Mouse (Mus musculus) embryonic facial prominence, embryonic 11.5 days (tissue): ENCODE data around the gene Crb1. TPM values are rescaled to one million over a fixed set of nuclear protein-coding genes. Genes with fewer than 3 reads are reported as not detected.
A peak's percentile ranks its signal among the peaks of the same experiment; 100 is the strongest.

Experiments
- ATAC-seq: fragments of 200-750 bp; cut with Nextera tagmentation; replicated peaks from 2 replicates; pipeline ENCODE4 v1.8.0; 2017; ENCODE audit warnings: low read depth; ENCODE audit not compliant: insufficient number of reproducible peaks, low FRiP score, low TSS enrichment
- DNase-seq: peaks from one replicate; pipeline ENCODE4 v3.0.0-alpha.2; 2015; ENCODE audit warnings: low spot score
- H3K27ac ChIP-seq: fragments of 300-500 bp; sonication (generic); replicated peaks from 2 replicates; pipeline ENCODE4 v1.5.1; 2014; ENCODE audit warnings: mild to moderate bottlenecking, low read depth, low read length, control low read depth
- H3K27me3 ChIP-seq: fragments of 300-500 bp; sonication (generic); 2 replicates; pipeline ENCODE4 v1.6.1; 2014; ENCODE audit warnings: mild to moderate bottlenecking, low read length, moderate library complexity, mixed read lengths; ENCODE audit not compliant: control insufficient read depth, insufficient read depth
- H3K36me3 ChIP-seq: fragments of 300-500 bp; sonication (generic); replicated peaks from 2 replicates; pipeline ENCODE4 v1.6.1; 2014; ENCODE audit warnings: low read depth, mild to moderate bottlenecking, low read length, moderate library complexity, mixed read lengths; ENCODE audit not compliant: control insufficient read depth, insufficient read depth
- H3K4me1 ChIP-seq: fragments of 300-500 bp; sonication (generic); 2 replicates; pipeline ENCODE4 v1.6.1; 2014; ENCODE audit warnings: low read length, mixed read lengths; ENCODE audit not compliant: control insufficient read depth, insufficient read depth
- H3K4me2 ChIP-seq: fragments of 300-500 bp; sonication (generic); 2 replicates; pipeline ENCODE4 v1.6.1; 2014; ENCODE audit warnings: low read depth, mild to moderate bottlenecking, control low read depth, low read length, moderate library complexity
- H3K4me3 ChIP-seq: fragments of 300-500 bp; sonication (generic); 2 replicates; pipeline ENCODE4 v1.5.1; 2014; ENCODE audit warnings: low read depth, low read length, control low read depth
- H3K9ac ChIP-seq: fragments of 300-500 bp; sonication (generic); replicated peaks from 2 replicates; pipeline ENCODE4 v1.6.1; 2014; ENCODE audit warnings: mild to moderate bottlenecking, control low read depth, low read length
- H3K9me3 ChIP-seq: fragments of 300-500 bp; sonication (generic); replicated peaks from 2 replicates; pipeline ENCODE4 v1.6.1; 2016; ENCODE audit warnings: mild to moderate bottlenecking, low read length, inconsistent platforms, mixed read lengths; ENCODE audit not compliant: control insufficient read depth
- WGBS: fragments of 180-500 bp; shearing (Covaris S2); extraction: QIAGEN DNeasy Blood & Tissue Kit; methylation state at CpG from one replicate; pipeline ENCODE4 v1.1.7; 2014; 5-methylcytosine and 5-hydroxymethylcytosine counted together
- polyA plus RNA-seq: library from polyadenylated mRNA; unstranded; fragments of >200 nt; fragmentation: Nextera tagmentation; extraction: Ambion mirVana; gene quantifications from 2 replicates; pipeline ENCODE4 v1.2.1, GENCODE M21; 2014

Crb1 gene
- polyA plus RNA-seq, result 0.38 and 0.72 TPM in 2 replicates

DNA sequence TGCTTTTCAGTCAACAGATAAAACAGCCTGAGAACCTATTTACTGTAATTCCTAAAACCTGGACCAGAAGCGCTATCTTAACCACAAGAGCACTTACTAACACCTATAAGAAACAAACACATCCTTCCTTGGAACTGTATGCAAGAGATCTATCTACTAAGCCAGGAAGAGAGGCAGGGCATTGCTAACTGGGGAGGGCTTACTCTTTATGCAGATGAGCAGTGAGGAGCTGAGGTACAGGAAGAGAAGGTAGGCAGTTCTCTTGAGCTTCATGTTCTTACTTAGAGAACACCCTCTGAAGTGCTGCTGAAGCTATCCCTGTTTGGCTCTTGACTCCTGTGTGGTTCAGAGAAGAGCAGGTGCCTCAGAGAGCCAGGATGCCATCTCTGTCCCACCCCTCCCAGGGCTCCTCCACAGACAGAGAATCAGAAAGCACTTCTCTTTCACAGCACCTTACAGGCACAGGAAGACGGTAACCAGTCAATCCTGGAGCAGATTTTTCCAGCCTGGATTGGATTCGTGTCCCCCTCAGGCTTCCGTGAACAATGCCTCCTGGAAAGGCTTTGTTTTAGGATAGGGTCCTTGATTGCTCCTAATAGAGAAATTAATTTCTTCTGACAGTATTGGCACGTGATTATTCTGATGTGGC, at the start of gene Crb1:
Gene Crb1, minus strand, starts transcription at position 463 of the 649 bp plus-strand sequence.
- DNase-seq (peak; percentile 54), ATAC-seq (peak; percentile 50; the same call in 1 of the 2 replicates)
- Histone ChIP-seq H3K4me2 (no peak within 1 kb of the TSS), H3K27ac (no peak within 1 kb of the TSS), H3K36me3 (no peaks in the 10 kb centered on the region), H3K9me3 (no peaks in the 10 kb centered on the region), H3K9ac (no peak within 1 kb of the TSS), H3K27me3 (no peaks in the 10 kb centered on the region), H3K4me1 (no peaks in the 10 kb centered on the region), H3K4me3 (no peak within 1 kb of the TSS)
- WGBS, result 9% methylated on average over 5 of the region's 5 CpGs

DNA sequence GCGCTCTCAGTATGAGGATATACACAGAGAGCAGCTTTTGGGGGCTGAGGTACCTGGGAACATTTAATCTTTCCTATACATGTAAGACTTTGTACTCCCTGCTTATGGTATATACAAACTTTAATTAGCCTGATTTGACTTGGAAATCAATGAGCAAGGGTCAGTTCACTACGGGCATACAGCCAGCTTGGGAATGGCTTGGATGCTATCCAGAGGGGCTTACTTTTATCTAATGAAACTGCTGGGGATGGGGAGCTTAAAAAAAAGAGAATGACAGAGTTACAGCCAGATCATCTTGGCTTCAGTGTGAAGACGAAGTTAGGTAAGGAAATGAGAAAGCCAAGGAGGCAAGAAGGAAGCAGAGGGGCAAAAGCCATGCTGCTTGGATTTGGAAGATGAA, 48.1 kb upstream of the Crb1 start:
- Histone ChIP-seq H3K36me3 (no peaks in the 10 kb centered on the region; the same call in none of the 2 replicates), H3K4me1 (no peaks in the 10 kb centered on the region; the same call in 1 of the 2 replicates), H3K4me2 (peak overlapping the region; percentile 33), H3K27ac (no peak overlapping the region), H3K9me3 (no peaks in the 10 kb centered on the region), H3K4me3 (peak overlapping the region; percentile 20), H3K27me3 (no peaks in the 10 kb centered on the region), H3K9ac (no peak overlapping the region)
- DNase-seq (no peak), ATAC-seq (no peak)
- 57% methylated on average over 3 of the region's 3 CpGs for WGBS

DNA sequence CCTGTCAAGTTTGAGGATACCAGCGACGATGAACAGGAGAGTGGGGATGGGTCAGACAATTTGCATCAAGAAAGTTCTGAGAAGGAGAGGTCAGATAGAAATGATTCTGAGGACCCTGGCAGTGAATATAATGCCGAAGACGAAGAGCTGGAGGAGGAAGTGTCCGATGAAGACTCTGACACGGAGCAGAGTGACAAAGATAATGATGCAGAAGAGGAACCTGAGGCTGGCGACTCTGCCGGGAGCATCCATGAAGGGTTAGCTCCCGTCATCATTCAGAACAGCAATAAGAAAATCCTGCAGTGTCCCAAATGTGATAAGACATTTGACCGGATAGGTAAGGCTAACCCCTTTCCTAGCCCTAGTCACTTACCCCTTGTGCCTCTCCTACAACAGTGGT, 47.0 kb upstream of the Crb1 start:
- DNase-seq, result no peak
- H3K9me3 ChIP-seq, result no peaks in the 10 kb centered on the region
- H3K4me3 ChIP-seq, result peak overlapping the region; percentile 12
- H3K27me3 ChIP-seq, result no peaks in the 10 kb centered on the region
- peak overlapping the region; percentile 25; the same call in 1 of the 2 replicates for H3K9ac ChIP-seq
- 59% methylated on average over 10 of the region's 10 CpGs for whole genome bisulfite sequencing
- no peaks in the 10 kb centered on the region; the same call in 1 of the 2 replicates for H3K4me1 ChIP-seq
- H3K36me3 ChIP-seq, result no peaks in the 10 kb centered on the region
- peak overlapping the region; percentile 61 for H3K4me2 ChIP-seq
- ATAC-seq, result no peak
- H3K27ac ChIP-seq, result no peak overlapping the region

DNA sequence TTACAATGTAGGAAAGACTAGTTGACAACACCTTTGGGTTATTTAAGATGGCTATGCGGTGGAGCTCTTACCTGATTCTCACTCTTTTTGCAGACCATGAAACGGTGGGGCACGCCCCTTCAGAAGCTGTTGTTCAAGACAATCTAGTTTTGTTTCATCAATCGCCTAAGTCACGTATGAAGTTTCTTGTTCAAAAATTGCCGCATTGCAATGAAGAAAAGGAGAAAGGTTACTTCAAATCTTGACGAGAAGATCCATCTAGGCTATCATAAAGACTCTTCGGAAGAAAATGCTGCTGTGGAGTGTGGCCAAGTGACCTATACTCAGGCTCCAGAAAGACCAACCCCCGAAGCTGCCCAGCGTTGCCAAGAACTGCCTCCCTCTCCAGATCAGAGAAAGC, 46.0 kb upstream of the Crb1 start:
- H3K36me3 ChIP-seq, result no peaks in the 10 kb centered on the region
- H3K9ac ChIP-seq, result peak overlapping the region; percentile 97
- H3K9me3 ChIP-seq, result no peaks in the 10 kb centered on the region
- peak; percentile 31 for DNase-seq
- no peak overlapping the region for H3K27ac ChIP-seq
- no peak for ATAC-seq
- H3K27me3 ChIP-seq, result no peaks in the 10 kb centered on the region
- peak overlapping the region; percentile 91 for H3K4me3 ChIP-seq
- H3K4me2 ChIP-seq, result peak overlapping the region; percentile 61
- WGBS, result 35% methylated on average over 10 of the region's 10 CpGs
- H3K4me1 ChIP-seq, result no peaks in the 10 kb centered on the region; the same call in 1 of the 2 replicates

DNA sequence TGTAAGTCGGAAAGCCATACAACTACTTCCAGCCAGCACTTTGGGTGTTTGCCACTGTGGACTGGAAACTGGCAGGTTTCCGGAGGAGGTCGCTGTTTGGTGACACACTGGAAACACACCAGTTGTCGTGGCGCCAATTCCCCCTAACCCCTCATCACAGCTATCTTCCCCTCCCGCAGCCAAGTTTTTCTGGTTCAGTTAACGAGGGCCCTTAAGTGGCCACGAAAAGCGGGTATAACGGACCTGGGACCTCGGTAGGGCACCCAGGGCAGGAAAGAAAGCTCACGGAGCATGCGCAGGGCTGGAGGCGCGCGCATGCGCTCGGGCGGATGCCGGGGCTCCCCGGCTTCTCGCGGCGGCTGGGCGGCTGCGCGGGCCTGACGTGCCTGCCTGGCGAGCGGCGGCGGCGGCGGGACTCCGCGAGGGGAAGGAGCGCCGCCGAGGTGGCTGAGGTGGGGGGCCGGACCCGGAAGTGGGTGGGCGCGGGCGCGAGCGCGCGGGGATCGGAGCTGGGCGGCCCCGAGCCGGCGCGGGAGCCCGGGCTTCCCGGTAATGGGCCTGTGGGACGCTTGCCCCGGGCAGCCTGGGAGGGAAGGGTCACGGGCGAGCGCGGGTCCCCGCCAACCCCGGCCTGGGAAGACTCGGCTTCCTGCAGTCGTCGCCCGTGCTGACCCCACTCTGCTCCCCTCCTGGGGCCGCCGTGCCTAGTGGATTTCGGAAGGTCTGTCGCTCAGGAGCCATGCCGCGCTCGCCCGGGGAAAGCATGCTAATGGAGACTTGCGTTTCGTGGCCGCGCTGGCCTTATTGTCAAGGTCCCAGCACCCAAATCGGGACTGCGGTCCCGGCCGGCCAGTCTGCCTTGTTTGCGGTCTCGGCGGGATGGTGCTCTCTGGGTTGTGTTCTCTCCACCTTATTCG, 45.2 kb upstream of the Crb1 start, which contains the start of gene Zbtb41:
Gene Zbtb41, plus strand, starts transcription at position 414 of the 917 bp plus-strand sequence.
- ATAC-seq (peak; percentile 98), DNase-seq (peak; percentile 91)
- H3K4me2 ChIP-seq, result peak within 1 kb of the TSS; percentile 61
- H3K27me3 ChIP-seq, result no peaks in the 10 kb centered on the region
- WGBS, result under 1% methylated on average over 80 of the region's 88 CpGs
- H3K27ac ChIP-seq, result peak within 1 kb of the TSS; percentile 82
- H3K4me3 ChIP-seq, result peak within 1 kb of the TSS; percentile 91
- no peaks in the 10 kb centered on the region for H3K9me3 ChIP-seq
- peak within 1 kb of the TSS; percentile 97 for H3K9ac ChIP-seq
- H3K36me3 ChIP-seq, result no peaks in the 10 kb centered on the region
- no peaks in the 10 kb centered on the region; the same call in 1 of the 2 replicates for H3K4me1 ChIP-seq

DNA sequence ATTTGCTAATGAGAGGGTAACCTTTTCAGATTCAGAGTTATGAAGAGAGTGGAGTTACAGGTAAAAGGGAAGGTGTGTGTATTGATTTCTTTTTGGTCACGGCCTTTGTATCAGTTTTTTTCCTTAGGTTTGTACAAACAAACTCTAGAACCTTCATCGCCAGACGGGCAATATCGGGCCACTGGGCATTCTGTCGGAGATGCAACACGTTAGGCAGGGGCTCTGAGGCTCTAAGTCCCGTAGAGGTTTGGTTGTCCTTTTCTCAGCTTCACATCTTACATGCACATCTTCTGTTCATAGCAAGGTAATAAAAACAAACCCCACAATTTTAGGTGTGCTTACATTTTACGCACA, 44.6 kb upstream of the Crb1 start:
- no peaks in the 10 kb centered on the region; the same call in 1 of the 2 replicates for H3K4me1 ChIP-seq
- H3K27ac ChIP-seq, result no peak overlapping the region
- no peaks in the 10 kb centered on the region for H3K9me3 ChIP-seq
- peak overlapping the region; percentile 97; the same call in 1 of the 2 replicates for H3K9ac ChIP-seq
- H3K4me3 ChIP-seq, result peak overlapping the region; percentile 91
- H3K4me2 ChIP-seq, result peak overlapping the region; percentile 61
- no peaks in the 10 kb centered on the region for H3K36me3 ChIP-seq
- DNase-seq (no peak), ATAC-seq (no peak; the same call in 1 of the 2 replicates)
- H3K27me3 ChIP-seq, result no peaks in the 10 kb centered on the region
- WGBS, result 5% methylated on average over 8 of the region's 8 CpGs

DNA sequence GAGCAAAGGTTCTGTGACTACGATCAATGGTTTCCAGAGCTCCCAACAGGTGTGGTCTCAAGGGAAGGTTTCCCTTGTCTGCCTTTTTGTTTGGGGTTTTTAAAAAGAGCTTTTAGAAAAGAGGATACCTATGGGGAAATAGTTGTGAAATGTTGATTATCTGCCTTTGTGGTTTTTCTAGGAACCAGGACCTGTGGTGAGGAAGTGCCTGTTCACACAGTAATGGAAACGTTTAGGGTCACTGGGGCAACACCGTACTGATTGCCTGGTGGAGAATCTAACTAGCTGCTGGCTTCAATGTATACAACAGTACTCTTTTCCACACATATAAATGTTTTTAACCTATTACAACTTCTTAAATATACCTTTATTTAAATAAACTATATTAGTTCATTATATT, 36.6 kb upstream of the Crb1 start:
- no peak overlapping the region for H3K4me3 ChIP-seq
- WGBS, result 91% methylated on average over 3 of the region's 3 CpGs
- no peaks in the 10 kb centered on the region for H3K9me3 ChIP-seq
- no peak overlapping the region for H3K27ac ChIP-seq
- H3K9ac ChIP-seq, result no peak overlapping the region
- no peak for DNase-seq
- no peaks in the 10 kb centered on the region for H3K36me3 ChIP-seq
- no peaks in the 10 kb centered on the region for H3K27me3 ChIP-seq
- no peak for ATAC-seq
- no peaks in the 10 kb centered on the region for H3K4me1 ChIP-seq
- no peak overlapping the region for H3K4me2 ChIP-seq
